7 mouse cellular contexts compared by ENCODE assay signal in the genomic region with DNA sequence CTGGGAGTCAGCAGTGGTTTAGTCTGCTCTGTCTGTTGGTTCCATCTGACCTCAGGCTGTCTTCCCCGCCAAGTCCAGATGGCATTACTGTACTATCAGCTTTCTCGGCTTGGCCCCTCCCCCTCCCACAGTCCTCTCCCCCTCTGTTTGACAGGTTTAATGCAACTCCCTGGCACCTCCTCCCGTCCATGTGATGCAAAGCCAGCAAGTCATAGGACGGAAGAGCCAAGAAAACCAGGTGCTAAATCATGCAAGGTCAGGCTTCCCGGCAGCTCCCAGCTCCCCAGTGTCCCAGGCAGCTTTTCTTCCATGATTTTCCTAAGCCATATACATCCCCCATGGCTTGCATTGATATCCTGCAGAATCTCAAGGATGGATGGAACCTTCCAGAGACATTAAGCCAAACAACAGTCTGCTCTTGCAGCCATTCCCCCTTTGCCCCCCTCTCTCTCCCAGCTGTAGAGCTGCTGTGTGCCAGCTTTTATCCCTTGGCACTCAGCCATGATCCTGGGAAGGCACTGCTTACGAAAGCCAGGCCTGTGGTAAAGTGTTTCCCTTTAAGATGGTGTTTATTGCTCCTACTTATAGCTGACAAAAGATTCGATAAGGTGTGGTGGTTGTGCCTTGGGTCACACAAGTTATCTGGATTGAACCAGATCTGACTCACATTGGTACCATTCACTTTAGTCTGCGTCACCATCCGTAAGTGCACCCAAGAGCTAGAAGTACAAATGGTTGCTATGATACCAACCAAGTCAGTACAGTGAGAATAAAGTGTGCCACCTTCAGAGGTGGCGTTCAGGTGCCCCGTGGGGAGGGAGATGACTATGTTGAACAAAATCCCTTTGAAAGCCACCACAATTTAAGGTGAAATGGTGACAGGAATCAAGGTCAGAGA. TPM values are rescaled to one million over a fixed set of nuclear protein-coding genes. Genes with fewer than 3 reads are reported as not detected.
DNase-seq lines count a peak whose midpoint lies in the region; ATAC-seq and TF ChIP-seq lines count a peak whose summit lies in the region.

No protein-coding gene starts in this region.

- peaks cover 13% of the 10 kb centered on the region for H3K4me1 ChIP-seq in intestine, embryonic 14.5 days (replicated peaks; ENCODE audit: control insufficient read depth, insufficient read depth, low read length)
- H3K4me1 ChIP-seq in lung, embryonic 14.5 days (ENCODE audit: insufficient read depth): peaks cover 18% of the 10 kb centered on the region

- intact Hi-C loops in gastrocnemius, postnatal 36 days (cut with DNase I): no loop called here

- no peak overlapping the region for H3K4me3 ChIP-seq in intestine, embryonic 14.5 days (ENCODE audit: low read depth, low read length)
- H3K4me3 ChIP-seq in lung, embryonic 14.5 days (ENCODE audit: low read depth, low read length): no peak overlapping the region

- peak; percentile 77 for ATAC-seq in intestine, embryonic 14.5 days (replicated peaks; ENCODE audit: low FRiP score, low TSS enrichment, low read depth)
- ATAC-seq in lung, embryonic 14.5 days (ENCODE audit: insufficient read depth): peak; percentile 78

- no peaks in the 10 kb centered on the region for H3K36me3 ChIP-seq in intestine, embryonic 14.5 days (ENCODE audit: control insufficient read depth, insufficient read depth, low read length)
- no peaks in the 10 kb centered on the region for H3K36me3 ChIP-seq in lung, embryonic 14.5 days (ENCODE audit: insufficient read depth)

- no peak overlapping the region for H3K9ac ChIP-seq in intestine, embryonic 14.5 days (ENCODE audit: low read length)
- no peak overlapping the region for H3K9ac ChIP-seq in lung, embryonic 14.5 days

- H3K27me3 ChIP-seq in intestine, embryonic 14.5 days (replicated peaks; ENCODE audit: control insufficient read depth, insufficient read depth, low read length): no peaks in the 10 kb centered on the region
- no peaks in the 10 kb centered on the region for H3K27me3 ChIP-seq in lung, embryonic 14.5 days (ENCODE audit: insufficient read depth, low read length)

- 0 out of 2 replicates have a peak, but pooled peaks have one; percentile 9 for TF ChIP-seq CTCF in lung, embryonic 14.5 days (IDR thresholded peaks at IDR 0.05; ENCODE audit: low read depth)

- H3K9me3 ChIP-seq in intestine, embryonic 14.5 days (ENCODE audit: control insufficient read depth, low read length): no peaks in the 10 kb centered on the region
- H3K9me3 ChIP-seq in lung, embryonic 14.5 days (ENCODE audit: low read depth, low read length): no peaks in the 10 kb centered on the region

- WGBS in intestine, embryonic 14.5 days: 38% methylated on average over 11 of the region's 11 CpGs
- 24% methylated on average over 11 of the region's 11 CpGs for WGBS in lung, embryonic 14.5 days

- 0 out of 2 replicates have a peak overlapping the region, but pooled peaks have one; percentile 5 for H3K4me2 ChIP-seq in intestine, embryonic 14.5 days (ENCODE audit: low read length)
- peak overlapping the region; percentile 23; the same call in 1 of the 2 replicates for H3K4me2 ChIP-seq in lung, embryonic 14.5 days

- peak; percentile 46 to 57 for DNase-seq in B cell, adult 2 months
- DNase-seq in MN1 (ENCODE audit: low spot score): peak; percentile 82
- DNase-seq in cerebellum, postnatal 36 days: peak; percentile 75 to 83
- DNase-seq in gastrocnemius, postnatal 36 days: peak; percentile 27 to 65
- DNase-seq in intestine, embryonic 14.5 days (ENCODE audit: low spot score): peak; percentile 60
- peak; percentile 89 for DNase-seq in lung, embryonic 14.5 days
- peak; percentile 78 for DNase-seq in retina, postnatal 7 days (ENCODE audit: low read depth, low spot score)

- H3K27ac ChIP-seq in intestine, embryonic 14.5 days (ENCODE audit: low read depth): 0 out of 2 replicates have a peak overlapping the region, but pooled peaks have one; percentile 6
- H3K27ac ChIP-seq in lung, embryonic 14.5 days (ENCODE audit: low read depth): peak overlapping the region; percentile 52

RNA-seq across cellular contexts. Expression of gene Rimkla, which starts 29.3 kb away (rescaled TPM):
- total RNA-seq in gastrocnemius, postnatal 36 days (2021): not detected
- 1.0 and 1.4 TPM in 2 replicates for polyA plus RNA-seq in intestine, embryonic 14.5 days (2014; fragmentation: Nextera tagmentation; extraction: Ambion mirVana)
- polyA plus RNA-seq in lung, embryonic 14.5 days (2014; fragmentation: Nextera tagmentation; extraction: Ambion mirVana): 1.3 and 1.5 TPM in 2 replicates

RNA-seq across cellular contexts. Expression of gene Zmynd12, which starts 40.5 kb away (rescaled TPM):
- total RNA-seq in gastrocnemius, postnatal 36 days (2021): not detected
- 0.12 and 0.28 TPM in 2 replicates for polyA plus RNA-seq in intestine, embryonic 14.5 days (2014; fragmentation: Nextera tagmentation; extraction: Ambion mirVana)
- polyA plus RNA-seq in lung, embryonic 14.5 days (2014; fragmentation: Nextera tagmentation; extraction: Ambion mirVana): 0.16 and 0.20 TPM in 2 replicates

RNA-seq across cellular contexts. Expression of gene Ppcs, which starts 40.9 kb away (rescaled TPM):
- total RNA-seq in gastrocnemius, postnatal 36 days (2021): 1 to 10 TPM; 3.8 to 4.9 TPM
- 36.5 and 39.8 TPM in 2 replicates for polyA plus RNA-seq in intestine, embryonic 14.5 days (2014; fragmentation: Nextera tagmentation; extraction: Ambion mirVana)
- 34.7 and 38.3 TPM in 2 replicates for polyA plus RNA-seq in lung, embryonic 14.5 days (2014; fragmentation: Nextera tagmentation; extraction: Ambion mirVana)

RNA-seq across cellular contexts. Expression of gene Ccdc30, which starts 47.8 kb away (rescaled TPM):
- under 1 TPM; 0.20 to 0.28 TPM for total RNA-seq in gastrocnemius, postnatal 36 days (2021)
- 4.1 and 5.1 TPM in 2 replicates for polyA plus RNA-seq in intestine, embryonic 14.5 days (2014; fragmentation: Nextera tagmentation; extraction: Ambion mirVana)
- polyA plus RNA-seq in lung, embryonic 14.5 days (2014; fragmentation: Nextera tagmentation; extraction: Ambion mirVana): 2.5 and 3.8 TPM in 2 replicates
